Mouse (Mus musculus): Measurements from ENCODE around the gene Wdr54. TPM values are rescaled to one million over a fixed set of nuclear protein-coding genes. Genes with fewer than 3 reads are reported as not detected.

Wdr54 gene
- polyA plus RNA-seq, 1 experiment from 2014 or later = 18.0 TPM

DNA sequence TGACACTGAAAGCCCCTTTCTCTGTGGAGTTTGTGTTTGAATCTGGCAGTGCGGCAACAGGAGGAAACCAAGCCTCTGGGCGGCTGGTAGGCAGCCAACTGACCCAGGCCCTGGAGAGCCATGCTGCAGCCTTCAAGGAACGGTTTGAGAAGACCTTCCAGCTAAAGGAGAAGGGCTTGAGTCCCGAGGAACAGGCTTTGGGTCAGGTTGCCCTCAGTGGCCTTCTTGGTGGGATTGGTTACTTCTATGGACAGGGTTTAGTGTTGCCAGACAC lies 39.1 kb downstream of the Wdr54 start:
- H3K4me1 ChIP-seq (replicated peaks; ENCODE audit: control insufficient read depth, insufficient read depth, low read length) = peaks cover 33% of the 10 kb centered on the region
- WGBS = 89% methylated on average over 4 of the region's 4 CpGs
- peak overlapping the region; percentile 75; the same call in 1 of the 2 replicates for H3K4me3 ChIP-seq (replicated peaks; ENCODE audit: low read length)
- H3K36me3 ChIP-seq (replicated peaks; ENCODE audit: control insufficient read depth, insufficient read depth) = peaks cover 32% of the 10 kb centered on the region
- no peaks in the 10 kb centered on the region for H3K9me3 ChIP-seq (ENCODE audit: control insufficient read depth, low read length)
- 0 out of 2 replicates have a peak overlapping the region, but pooled peaks have one; percentile 86 for H3K4me2 ChIP-seq (replicated peaks)
- peak overlapping the region; percentile 85; the same call in 1 of the 2 replicates for H3K9ac ChIP-seq
- H3K27me3 ChIP-seq (ENCODE audit: control insufficient read depth, insufficient read depth, low read length) = no peaks in the 10 kb centered on the region
- DNase-seq (ENCODE audit: low spot score) (no peak), ATAC-seq (ENCODE audit: low FRiP score) (no peak)
- H3K27ac ChIP-seq = no peak overlapping the region

DNA sequence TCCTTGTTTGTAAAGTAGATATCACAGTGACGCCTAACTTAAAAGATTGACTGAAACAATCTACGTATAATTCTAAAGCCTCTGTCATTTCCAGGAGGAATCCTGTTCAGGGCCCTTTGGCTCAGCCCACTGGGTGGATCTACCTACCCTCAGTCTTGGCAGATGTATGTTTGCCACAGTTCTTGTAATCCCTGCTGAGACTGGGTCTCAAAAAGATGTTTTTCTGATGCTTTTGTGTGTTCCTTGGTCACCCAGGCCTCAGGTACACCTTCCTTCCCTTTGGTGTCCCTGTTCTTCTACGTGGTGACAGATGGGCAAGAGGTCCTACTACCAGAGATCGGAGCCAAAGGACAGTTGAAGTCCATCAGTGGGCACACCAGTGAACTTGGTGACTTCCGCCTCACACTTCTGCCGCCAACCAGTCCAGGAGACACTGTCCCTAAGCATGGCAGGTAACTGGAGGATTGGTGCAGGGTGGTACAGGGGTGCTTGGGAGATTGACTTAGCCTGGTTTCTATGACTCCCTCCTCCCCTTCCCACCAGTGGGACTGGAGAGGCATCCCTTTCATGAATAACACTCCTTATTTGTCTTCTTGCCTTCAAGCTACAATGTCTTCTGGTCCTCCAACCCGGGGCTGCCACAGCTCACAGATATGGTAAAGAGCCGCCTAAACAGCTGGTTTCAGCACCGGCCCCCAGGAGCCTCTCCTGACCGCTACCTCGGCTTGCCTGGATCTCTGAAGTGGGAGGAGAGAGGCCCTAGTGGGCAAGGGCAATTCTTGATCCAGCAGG lies 39.6 kb downstream of the Wdr54 start:
- 83% methylated on average over 11 of the region's 11 CpGs for WGBS
- H3K4me2 ChIP-seq (replicated peaks) = peak overlapping the region; percentile 86
- no peak for ATAC-seq (ENCODE audit: low FRiP score)
- no peak for DNase-seq (ENCODE audit: low spot score)
- H3K27me3 ChIP-seq (ENCODE audit: control insufficient read depth, insufficient read depth, low read length) = no peaks in the 10 kb centered on the region
- no peak overlapping the region for H3K27ac ChIP-seq
- no peaks in the 10 kb centered on the region for H3K9me3 ChIP-seq (ENCODE audit: control insufficient read depth, low read length)
- H3K4me3 ChIP-seq (replicated peaks; ENCODE audit: low read length) = peak overlapping the region; percentile 75
- peaks cover 32% of the 10 kb centered on the region for H3K4me1 ChIP-seq (replicated peaks; ENCODE audit: control insufficient read depth, insufficient read depth, low read length)
- H3K36me3 ChIP-seq (replicated peaks; ENCODE audit: control insufficient read depth, insufficient read depth) = peaks cover 32% of the 10 kb centered on the region
- peak overlapping the region; percentile 85 for H3K9ac ChIP-seq

DNA sequence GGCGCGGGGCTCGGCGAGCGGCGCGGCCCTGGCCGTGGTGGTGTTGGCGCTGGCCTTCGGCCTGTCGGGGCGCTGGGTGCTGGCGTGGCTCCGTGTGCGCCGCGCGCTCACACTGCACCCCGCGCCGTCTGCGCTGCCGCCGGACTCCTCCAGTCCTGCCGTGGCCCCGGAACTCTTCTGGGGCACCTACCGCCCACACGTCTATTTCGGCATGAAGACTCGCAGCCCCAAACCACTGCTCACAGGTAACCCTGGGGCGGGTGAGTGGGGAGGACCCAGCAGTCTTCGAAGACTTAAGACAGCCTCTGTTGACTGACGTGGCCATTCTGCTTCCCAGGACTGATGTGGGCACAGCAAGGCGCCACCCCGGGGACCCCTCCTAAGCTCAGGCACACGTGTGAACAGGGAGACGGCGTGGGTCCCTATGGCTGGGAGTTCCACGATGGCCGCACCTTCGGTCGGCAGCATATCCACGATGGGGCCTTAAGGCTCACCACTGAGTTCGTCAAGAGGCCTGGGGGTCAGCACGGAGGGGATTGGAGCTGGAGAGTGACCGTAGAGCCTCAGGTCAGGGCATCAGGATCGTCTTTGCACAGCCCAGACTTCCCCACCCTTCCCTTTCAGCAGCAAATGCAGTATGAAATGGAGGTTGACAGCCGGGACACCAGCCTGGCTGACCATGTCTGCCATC lies 40.4 kb downstream of the Wdr54 start:
- 2% methylated on average over 45 of the region's 48 CpGs for WGBS
- H3K4me1 ChIP-seq (replicated peaks; ENCODE audit: control insufficient read depth, insufficient read depth, low read length) = peaks cover 32% of the 10 kb centered on the region
- peak overlapping the region; percentile 66 for H3K27ac ChIP-seq

DNA sequence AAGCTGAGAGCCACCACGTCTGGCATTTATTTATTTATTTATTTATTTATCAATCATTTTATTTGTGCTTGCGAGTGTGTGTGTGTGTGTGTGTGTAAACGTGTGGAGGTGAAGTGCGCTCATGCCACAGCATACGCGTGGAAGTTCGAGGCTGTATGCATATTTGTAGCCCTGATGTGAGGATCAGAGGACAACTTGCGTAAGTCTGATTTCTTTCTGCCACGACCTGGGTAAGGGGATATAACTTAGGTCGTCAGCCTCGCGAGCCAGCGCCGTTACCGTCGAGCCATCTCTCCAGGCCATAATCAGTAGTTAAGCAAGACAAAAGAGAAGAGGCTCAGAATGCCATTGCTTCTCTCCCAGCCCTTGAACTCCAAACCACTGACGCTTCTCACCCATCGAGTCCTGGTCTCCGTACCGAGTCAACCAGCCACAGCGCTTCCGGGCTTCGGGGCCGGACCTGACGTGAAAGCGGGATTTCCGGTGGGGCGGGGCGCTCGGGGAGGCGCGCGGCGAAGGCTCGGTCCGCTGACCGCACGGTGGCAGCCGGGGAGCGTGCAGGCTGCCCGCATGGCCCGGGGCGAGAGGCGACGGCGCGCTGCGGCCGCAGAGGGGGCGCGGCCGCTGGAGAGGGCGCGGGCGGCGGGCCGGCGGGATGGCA lies 41.1 kb downstream of the Wdr54 start, which contains the start of gene Mogs:
Mogs (plus strand) TSS at position 486 of the 661 bp plus-strand sequence.
- under 1% methylated on average over 55 of the region's 58 CpGs for WGBS
- peak; percentile 90 for DNase-seq (ENCODE audit: low spot score)
- peak; percentile 88 for ATAC-seq (ENCODE audit: low FRiP score)

More for the DNA sequence above, 40.4 kb downstream of the Wdr54 start:
- Histone ChIP-seq H3K4me2 (replicated peaks) (peak overlapping the region; percentile 86), H3K9me3 (ENCODE audit: control insufficient read depth, low read length) (no peaks in the 10 kb centered on the region), H3K27me3 (ENCODE audit: control insufficient read depth, insufficient read depth, low read length) (no peaks in the 10 kb centered on the region), H3K4me3 (replicated peaks; ENCODE audit: low read length) (peak overlapping the region; percentile 75), H3K36me3 (replicated peaks; ENCODE audit: control insufficient read depth, insufficient read depth) (peaks cover 38% of the 10 kb centered on the region), H3K9ac (peak overlapping the region; percentile 85)
- DNase-seq (ENCODE audit: low spot score) = no peak
- ATAC-seq (ENCODE audit: low FRiP score) = peak; percentile 56; the same call in 1 of the 2 replicates

GRCm38 (mm10) chr6:83111510-83112136 lies 44.6 kb downstream of the Wdr54 start:
- Histone ChIP-seq H3K9me3 (ENCODE audit: control insufficient read depth, low read length) (no peaks in the 10 kb centered on the region), H3K36me3 (replicated peaks; ENCODE audit: control insufficient read depth, insufficient read depth) (peaks cover 21% of the 10 kb centered on the region), H3K27me3 (ENCODE audit: control insufficient read depth, insufficient read depth, low read length) (no peaks in the 10 kb centered on the region), H3K4me3 (replicated peaks; ENCODE audit: low read length) (no peak overlapping the region), H3K9ac (no peak overlapping the region), H3K4me2 (replicated peaks) (no peak overlapping the region), H3K4me1 (replicated peaks; ENCODE audit: control insufficient read depth, insufficient read depth, low read length) (peaks cover 33% of the 10 kb centered on the region), H3K27ac (no peak overlapping the region)
- 94% methylated on average over 4 of the region's 4 CpGs for WGBS
- DNase-seq (ENCODE audit: low spot score) (no peak), ATAC-seq (ENCODE audit: low FRiP score) (no peak)

More for the DNA sequence above, 41.1 kb downstream of the Wdr54 start, which contains the start of gene Mogs:
- Histone ChIP-seq H3K4me3 (replicated peaks; ENCODE audit: low read length) (peak within 1 kb of the TSS; percentile 75), H3K36me3 (replicated peaks; ENCODE audit: control insufficient read depth, insufficient read depth) (peaks cover 39% of the 10 kb centered on the region), H3K4me1 (replicated peaks; ENCODE audit: control insufficient read depth, insufficient read depth, low read length) (peaks cover 29% of the 10 kb centered on the region), H3K27me3 (ENCODE audit: control insufficient read depth, insufficient read depth, low read length) (no peaks in the 10 kb centered on the region), H3K9ac (peak within 1 kb of the TSS; percentile 85), H3K4me2 (replicated peaks) (peak within 1 kb of the TSS; percentile 86), H3K9me3 (ENCODE audit: control insufficient read depth, low read length) (no peaks in the 10 kb centered on the region), H3K27ac (peak within 1 kb of the TSS; percentile 66)

DNA sequence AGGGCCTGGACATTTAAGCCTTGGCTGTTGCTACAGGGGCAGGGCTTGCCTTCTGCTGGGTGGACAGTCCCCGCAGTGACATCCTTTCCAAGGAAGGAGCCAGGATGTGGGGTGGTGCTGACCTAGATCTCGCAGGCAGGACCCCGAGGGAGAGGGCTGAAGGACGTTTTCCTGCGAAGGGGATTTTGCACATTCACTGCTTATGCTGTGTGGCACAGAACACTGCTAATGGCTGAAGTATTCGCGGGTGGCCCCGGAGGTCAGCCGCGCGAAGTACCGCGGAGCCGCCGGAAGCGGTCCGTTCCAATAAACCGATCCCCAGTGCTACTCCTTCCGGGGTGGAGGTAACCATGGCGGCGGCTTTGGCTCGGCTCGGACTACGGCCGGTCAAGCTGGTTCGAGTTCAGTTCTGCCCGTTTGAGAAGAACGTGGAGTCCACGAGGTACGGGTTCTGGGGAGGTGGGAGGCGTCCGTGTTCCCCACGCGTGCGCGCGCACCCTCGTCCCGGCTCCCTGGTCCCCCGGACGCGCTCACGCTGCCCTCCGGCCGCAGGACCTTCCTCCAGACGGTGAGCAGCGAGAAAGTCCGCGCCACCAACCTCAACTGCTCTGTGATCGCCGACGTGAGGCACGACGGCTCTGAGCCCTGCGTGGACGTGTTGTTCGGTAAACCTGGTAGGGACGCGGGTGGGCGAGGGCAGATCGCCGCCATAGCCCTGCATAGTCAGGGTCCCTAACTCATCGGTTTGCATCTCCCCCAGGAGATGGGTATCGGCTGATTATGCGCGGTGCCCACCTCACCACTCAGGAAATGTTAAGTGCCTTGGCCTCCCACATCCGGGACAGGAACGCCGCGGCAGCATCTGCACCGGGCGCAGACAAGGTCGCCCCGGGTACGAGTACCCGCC lies 47.2 kb downstream of the Wdr54 start, which contains the start of gene Mrpl53:
Mrpl53 (plus strand) TSS at position 279 of the 907 bp plus-strand sequence.
- peak within 1 kb of the TSS; percentile 83 for H3K27ac ChIP-seq
- peak within 1 kb of the TSS; percentile 75 for H3K4me2 ChIP-seq (replicated peaks)
- no peaks in the 10 kb centered on the region for H3K27me3 ChIP-seq (ENCODE audit: control insufficient read depth, insufficient read depth, low read length)
- H3K9me3 ChIP-seq (ENCODE audit: control insufficient read depth, low read length) = no peaks in the 10 kb centered on the region
- peaks cover 20% of the 10 kb centered on the region for H3K4me1 ChIP-seq (replicated peaks; ENCODE audit: control insufficient read depth, insufficient read depth, low read length)
- H3K36me3 ChIP-seq (replicated peaks; ENCODE audit: control insufficient read depth, insufficient read depth) = peaks cover 25% of the 10 kb centered on the region
- ATAC-seq (ENCODE audit: low FRiP score) = peak; percentile 88
- WGBS = under 1% methylated on average over 76 of the region's 76 CpGs
- peak within 1 kb of the TSS; percentile 92 for H3K9ac ChIP-seq
- DNase-seq (ENCODE audit: low spot score) = peak; percentile 80
- peak within 1 kb of the TSS; percentile 84 for H3K4me3 ChIP-seq (replicated peaks; ENCODE audit: low read length)

- Histone ChIP-seq H3K4me2 (replicated peaks) (peak overlapping the region; percentile 75), H3K27me3 (ENCODE audit: control insufficient read depth, insufficient read depth, low read length) (no peaks in the 10 kb centered on the region), H3K36me3 (replicated peaks; ENCODE audit: control insufficient read depth, insufficient read depth) (peaks cover 25% of the 10 kb centered on the region), H3K4me3 (replicated peaks; ENCODE audit: low read length) (peak overlapping the region; percentile 84; the same call in 1 of the 2 replicates), H3K9me3 (ENCODE audit: control insufficient read depth, low read length) (no peaks in the 10 kb centered on the region), H3K9ac (peak overlapping the region; percentile 92), H3K27ac (peak overlapping the region; percentile 83; the same call in 1 of the 2 replicates), H3K4me1 (replicated peaks; ENCODE audit: control insufficient read depth, insufficient read depth, low read length) (peaks cover 27% of the 10 kb centered on the region)
- DNase-seq (ENCODE audit: low spot score) (peak; percentile 63), ATAC-seq (ENCODE audit: low FRiP score) (0 out of 2 replicates have a peak, but pooled peaks have one; percentile 1)
- 35% methylated on average over 13 of the region's 13 CpGs for WGBS
Measured at GRCm38 (mm10) chr6:83107566-83108400, 48.4 kb downstream of the Wdr54 start.

Data from hindbrain, embryonic 14.5 days (tissue).